Mouse (Mus musculus) thymus, adult 2 months (tissue): ENCODE results near the gene Spdef. TPM values are rescaled to one million over a fixed set of nuclear protein-coding genes. Genes with fewer than 3 reads are reported as not detected.

Source experiments
- DNase-seq: peaks from one replicate; pipeline ENCODE4 v3.0.0; 2021
- H3K27ac ChIP-seq: fragments of 200-500 bp; 2 replicates; pipeline ENCODE4 v1.5.1; 2012; ENCODE audit warnings: low read length, control low read depth; ENCODE audit not compliant: control insufficient read depth, insufficient read depth
- H3K27me3 ChIP-seq: fragments of 200-500 bp; 2 replicates; pipeline ENCODE4 v1.6.1; 2012; ENCODE audit warnings: mild to moderate bottlenecking, low read length, moderate library complexity, mixed read lengths; ENCODE audit not compliant: control insufficient read depth, insufficient read depth
- H3K36me3 ChIP-seq: fragments of 200-500 bp; 2 replicates; pipeline ENCODE4 v1.6.1; 2012; ENCODE audit warnings: mild to moderate bottlenecking, low read length, moderate library complexity; ENCODE audit not compliant: control insufficient read depth, insufficient read depth
- H3K4me1 ChIP-seq: fragments of 200-500 bp; replicated peaks from 2 replicates; pipeline ENCODE4 v1.6.1; 2012; ENCODE audit warnings: low read length; ENCODE audit not compliant: control insufficient read depth, insufficient read depth
- H3K4me3 ChIP-seq: fragments of 200-500 bp; 2 replicates; pipeline ENCODE4 v1.5.1; 2012; ENCODE audit warnings: mild to moderate bottlenecking, low read length, control low read depth, moderate library complexity; ENCODE audit not compliant: control insufficient read depth, insufficient read depth
- CTCF ChIP-seq: fragments of 200-500 bp; IDR thresholded peaks from 2 replicates; pipeline ENCODE4 v1.5.1; 2012; ENCODE audit warnings: mild to moderate bottlenecking, control low read depth, low read length, moderate library complexity, borderline replicate concordance; ENCODE audit not compliant: control insufficient read depth, poor library complexity, insufficient read depth; ENCODE audit errors: extremely low read depth
- POLR2A ChIP-seq: fragments of 200-500 bp; IDR thresholded peaks from 2 replicates; pipeline ENCODE4 v1.6.1; 2012; ENCODE audit warnings: mild to moderate bottlenecking, low read length, control low read depth, moderate library complexity; ENCODE audit not compliant: control insufficient read depth, poor library complexity, insufficient read depth; ENCODE audit errors: extremely low read depth
- WGBS: fragments of 180-500 bp; shearing (Covaris S2); methylation state at CpG from one replicate; pipeline ENCODE4 v1.1.7; 2018; 5-methylcytosine and 5-hydroxymethylcytosine counted together
- polyA plus RNA-seq: library from polyadenylated mRNA; depleted of rRNA; stranded (reverse); fragments of >200 nt; gene quantifications from 2 replicates; pipeline ENCODE4 v1.2.3, GENCODE M21; 2012

Gene Spdef
- polyA plus RNA-seq, 1 experiment, result 0.58 TPM

DNA sequence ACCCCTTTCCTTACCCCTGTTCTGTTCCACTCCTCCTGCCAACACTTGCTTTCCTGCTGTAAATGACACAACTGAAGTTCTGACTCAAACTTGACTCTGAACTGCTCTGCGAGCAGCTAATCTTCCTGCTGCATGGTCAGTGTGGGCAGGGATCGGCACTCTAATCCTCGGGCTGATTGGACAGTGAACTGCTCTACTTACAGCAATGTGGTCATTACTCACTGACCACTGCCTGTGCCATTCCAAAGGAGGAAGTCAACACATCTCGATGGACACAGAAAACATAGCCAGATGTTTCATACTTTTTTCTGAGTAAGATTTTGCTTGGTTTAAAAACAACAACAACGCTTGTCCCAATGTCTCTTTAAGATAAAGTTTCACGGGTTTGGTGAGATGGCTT lies 36.3 kb upstream of the Spdef start:
- TF ChIP-seq CTCF, result no peak
- no peak for DNase-seq
- no peaks in the 10 kb centered on the region for H3K27me3 ChIP-seq
- WGBS, result 99% methylated on average over 6 of the region's 6 CpGs
- no peaks in the 10 kb centered on the region for H3K4me1 ChIP-seq
- no peak overlapping the region for H3K4me3 ChIP-seq
- H3K27ac ChIP-seq, result no peak overlapping the region
- peaks cover 7% of the 10 kb centered on the region for H3K36me3 ChIP-seq

DNA sequence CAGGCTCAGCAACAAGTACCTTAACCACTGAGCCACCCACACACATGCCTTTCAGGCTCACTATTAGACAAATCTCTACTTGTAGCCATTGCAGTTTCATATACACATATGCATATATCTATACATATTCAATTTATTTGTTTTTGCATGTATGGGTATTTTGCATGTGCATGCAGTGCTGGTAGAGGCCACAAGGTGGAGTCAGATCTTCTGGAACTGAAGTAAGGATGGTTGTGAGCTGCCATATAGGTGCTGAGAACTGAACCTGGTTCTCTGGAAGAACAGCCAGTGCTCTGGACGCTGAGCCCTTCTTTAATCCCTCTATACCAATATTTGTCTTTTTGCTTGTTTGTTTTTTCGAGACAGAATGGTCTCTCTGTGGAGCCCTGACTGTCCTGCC lies 35.7 kb upstream of the Spdef start:
- no peaks in the 10 kb centered on the region for H3K27me3 ChIP-seq
- no peaks in the 10 kb centered on the region for H3K4me1 ChIP-seq
- H3K27ac ChIP-seq, result no peak overlapping the region
- peaks cover 7% of the 10 kb centered on the region for H3K36me3 ChIP-seq
- TF ChIP-seq POLR2A (no peak), CTCF (no peak)
- H3K4me3 ChIP-seq, result no peak overlapping the region
- DNase-seq, result no peak
- WGBS, result 96% methylated on average over 2 of the region's 2 CpGs

DNA sequence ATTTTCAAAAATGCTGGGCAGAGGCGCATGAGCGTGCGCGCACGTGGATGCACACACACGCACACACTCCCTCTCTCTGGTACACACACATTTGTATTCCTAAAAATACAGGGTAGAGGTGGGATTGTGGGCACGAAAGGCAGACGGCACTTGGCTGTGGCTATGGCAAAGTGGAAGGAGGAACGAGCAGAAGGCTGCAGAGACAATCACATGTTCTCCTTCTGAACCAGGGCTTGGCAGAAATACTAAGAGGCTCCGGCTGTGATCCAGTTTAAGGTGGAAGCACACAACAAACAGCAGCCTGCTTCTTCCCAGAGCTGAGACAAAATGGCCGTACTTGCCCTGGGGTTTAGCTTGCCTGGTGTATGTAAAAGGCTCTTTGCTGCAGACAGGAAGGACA lies 34.1 kb upstream of the Spdef start:
- Histone ChIP-seq H3K27ac (no peak overlapping the region), H3K36me3 (peaks cover 7% of the 10 kb centered on the region), H3K4me1 (no peaks in the 10 kb centered on the region), H3K4me3 (no peak overlapping the region), H3K27me3 (no peaks in the 10 kb centered on the region)
- WGBS, result 97% methylated on average over 11 of the region's 11 CpGs
- no peak for TF ChIP-seq CTCF
- no peak for TF ChIP-seq POLR2A
- no peak for DNase-seq

DNA sequence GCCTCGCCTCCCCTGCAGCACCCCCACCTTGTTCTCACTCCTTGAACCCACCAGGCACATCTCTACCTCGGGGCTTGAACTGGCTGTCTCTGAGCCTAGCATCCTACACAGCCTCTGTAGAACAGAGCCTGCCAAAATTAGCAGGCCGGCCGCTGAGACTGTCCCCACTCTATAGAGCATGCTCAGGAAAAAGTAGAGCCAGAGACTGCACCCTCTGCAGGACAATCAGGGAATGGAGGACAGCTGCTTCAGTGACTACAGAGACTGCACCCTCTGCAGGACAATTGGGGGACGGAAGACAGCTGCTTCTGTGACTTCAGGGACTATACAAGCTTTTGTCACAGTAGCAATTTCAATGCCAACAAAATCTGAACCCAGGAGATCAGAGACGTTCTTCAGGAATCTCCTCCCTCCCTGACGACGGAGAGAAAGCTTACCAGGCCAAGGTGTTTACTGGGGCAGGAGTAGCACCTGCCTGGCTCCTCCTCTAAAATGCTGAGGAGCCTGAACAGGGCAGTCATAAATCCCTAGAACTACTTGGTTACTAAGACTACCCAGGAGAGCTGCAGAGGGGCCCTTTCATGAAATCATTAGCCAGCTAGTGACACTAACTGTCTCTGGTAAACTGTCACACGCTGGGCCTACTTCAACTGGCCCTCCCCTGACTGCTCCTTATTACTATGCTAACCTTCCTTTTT lies 33.0 kb upstream of the Spdef start:
- Histone ChIP-seq H3K27ac (no peak overlapping the region), H3K36me3 (peaks cover 7% of the 10 kb centered on the region), H3K27me3 (no peaks in the 10 kb centered on the region), H3K4me3 (no peak overlapping the region), H3K4me1 (no peaks in the 10 kb centered on the region)
- 60% methylated on average over 9 of the region's 9 CpGs for WGBS
- DNase-seq, result peak; percentile 48
- TF ChIP-seq CTCF, result peak; percentile 49; the same call in 1 of the 2 replicates
- no peak for TF ChIP-seq POLR2A

DNA sequence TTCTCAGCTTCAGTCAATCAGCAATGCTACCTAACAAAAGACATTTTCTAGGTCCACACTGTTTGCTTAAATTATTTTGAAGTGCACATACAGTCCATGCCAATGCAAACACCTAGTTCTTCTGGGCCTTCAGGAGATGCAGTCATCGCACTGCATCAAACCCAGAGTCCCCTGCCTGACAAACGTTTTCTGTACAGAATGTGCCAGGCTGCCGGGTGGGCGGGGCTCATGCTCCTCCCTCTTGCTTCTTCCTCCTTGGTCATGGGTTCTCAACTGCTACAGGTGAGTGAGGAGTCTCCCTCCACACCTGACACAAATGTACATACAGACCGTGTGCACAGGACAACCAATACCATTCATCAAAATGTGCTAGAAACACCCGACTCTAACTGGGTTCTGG lies 31.4 kb upstream of the Spdef start:
- Histone ChIP-seq H3K27me3 (no peaks in the 10 kb centered on the region), H3K36me3 (peaks cover 7% of the 10 kb centered on the region; the same call in 1 of the 2 replicates), H3K4me3 (no peak overlapping the region), H3K27ac (no peak overlapping the region), H3K4me1 (no peaks in the 10 kb centered on the region)
- TF ChIP-seq POLR2A (no peak), CTCF (no peak)
- WGBS, result 87% methylated on average over 6 of the region's 6 CpGs
- DNase-seq, result no peak

DNA sequence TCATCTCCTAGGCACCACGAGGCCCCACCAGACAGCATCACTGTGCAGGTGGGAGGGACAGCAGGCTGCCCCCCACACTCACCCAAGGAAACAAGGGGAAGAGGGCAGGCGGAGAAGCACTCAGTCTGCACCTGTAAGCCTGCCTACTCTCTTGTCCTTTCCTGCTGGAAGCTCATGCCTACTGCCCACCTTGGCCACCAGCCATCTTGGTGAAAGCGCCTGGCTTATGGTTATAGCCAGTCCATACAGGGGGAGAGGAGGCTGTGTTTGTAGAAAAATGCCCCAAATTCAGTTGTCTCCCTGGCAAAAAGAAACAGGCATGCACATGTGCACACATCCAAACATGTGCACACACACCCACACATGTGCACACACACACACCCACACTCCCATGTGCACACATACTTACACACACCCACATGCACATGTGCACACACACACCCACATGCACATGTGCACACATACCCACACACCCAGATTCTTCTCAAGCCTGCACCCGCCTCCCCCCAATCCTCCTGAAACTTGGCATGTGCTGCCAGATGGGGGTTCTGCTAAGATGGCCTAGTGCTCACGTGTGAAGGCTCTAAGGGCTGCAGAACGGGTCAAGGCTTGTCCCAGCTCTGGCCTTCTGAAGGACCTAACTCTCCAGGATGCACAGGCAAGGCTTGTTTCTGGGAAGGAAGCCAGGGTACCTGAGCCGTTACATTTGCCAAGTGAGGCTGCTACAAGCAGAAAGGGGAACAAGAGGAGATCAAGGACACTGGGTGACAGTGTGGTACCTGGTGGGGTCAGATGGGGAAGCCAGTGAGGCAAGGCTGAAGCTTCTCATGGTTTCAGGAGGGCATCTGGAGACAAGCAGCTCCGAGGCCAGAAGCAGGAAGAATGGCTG lies 22.8 kb upstream of the Spdef start:
- Histone ChIP-seq H3K4me1 (no peaks in the 10 kb centered on the region), H3K27ac (no peak overlapping the region), H3K36me3 (no peaks in the 10 kb centered on the region), H3K27me3 (no peaks in the 10 kb centered on the region), H3K4me3 (no peak overlapping the region)
- TF ChIP-seq POLR2A (no peak), CTCF (no peak)
- no peak for DNase-seq
- WGBS, result 82% methylated on average over 8 of the region's 8 CpGs
